Mouse (Mus musculus) spleen, adult 2 months (tissue): ENCODE measurements around the gene Fmn2.

ENCODE experiments used
- CTCF ChIP-seq: fragments of 200-500 bp; IDR thresholded peaks from 2 replicates; pipeline ENCODE4 v1.5.1; 2011; ENCODE audit warnings: mild to moderate bottlenecking, inconsistent platforms; ENCODE audit not compliant: insufficient read depth, insufficient read length, insufficient replicate concordance; ENCODE audit errors: extremely low read depth
- POLR2A ChIP-seq: fragments of 200-500 bp; IDR thresholded peaks from 2 replicates; pipeline ENCODE4 v1.6.1; 2011; ENCODE audit warnings: low read depth, low read length, inconsistent platforms

- TF ChIP-seq CTCF: no peak
- TF ChIP-seq POLR2A: no peak
Observed at GRCm38 (mm10) chr1:174738958-174739357, 237.3 kb downstream of the Fmn2 start.
